Mouse (Mus musculus): ENCODE data around the gene Gm29797.

Gm29797 gene

DNA sequence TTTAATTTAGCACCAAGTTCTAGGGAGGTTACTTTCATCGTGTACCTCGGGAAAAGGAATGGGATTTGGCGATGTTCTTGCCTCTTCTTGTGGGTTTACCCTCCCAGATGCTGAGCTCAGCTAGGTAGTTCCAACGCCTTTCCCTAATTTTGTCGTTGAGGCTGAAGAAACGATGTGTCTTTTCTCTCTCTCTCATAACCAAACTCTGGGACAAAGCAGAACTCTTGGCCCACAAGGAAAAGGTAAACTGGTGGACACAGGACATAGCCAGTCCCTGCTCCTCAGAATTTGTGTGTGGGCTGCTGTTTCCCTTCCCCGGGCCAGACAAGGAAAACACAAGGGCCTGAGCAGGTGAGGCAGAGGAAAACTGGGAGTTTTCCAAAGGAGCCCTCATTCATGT lies 15.2 kb downstream of the Gm29797 start:
- no peak for DNase-seq (ENCODE audit: low read depth, low spot score)

DNA sequence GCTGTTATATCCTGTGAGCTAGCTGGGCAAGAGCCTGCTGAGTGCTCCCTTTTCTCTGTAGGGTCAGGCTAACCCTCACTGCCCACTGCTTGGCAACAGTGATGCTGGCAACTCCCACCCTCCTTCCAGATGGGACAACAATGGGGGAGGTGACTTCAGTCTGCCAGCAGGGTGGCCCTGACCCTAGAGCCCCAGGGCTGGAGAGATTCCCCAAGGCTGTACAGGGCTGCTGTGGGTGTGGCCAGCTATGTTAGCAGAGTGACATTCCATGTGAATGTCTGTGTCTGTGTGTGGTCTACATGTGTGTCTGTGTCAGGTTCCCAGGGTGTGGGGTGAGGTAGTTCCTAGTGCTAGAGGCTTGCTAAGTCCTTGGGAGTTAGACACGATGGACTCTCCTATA lies 16.7 kb downstream of the Gm29797 start:
- DNase-seq (ENCODE audit: low read depth, low spot score) = no peak

DNA sequence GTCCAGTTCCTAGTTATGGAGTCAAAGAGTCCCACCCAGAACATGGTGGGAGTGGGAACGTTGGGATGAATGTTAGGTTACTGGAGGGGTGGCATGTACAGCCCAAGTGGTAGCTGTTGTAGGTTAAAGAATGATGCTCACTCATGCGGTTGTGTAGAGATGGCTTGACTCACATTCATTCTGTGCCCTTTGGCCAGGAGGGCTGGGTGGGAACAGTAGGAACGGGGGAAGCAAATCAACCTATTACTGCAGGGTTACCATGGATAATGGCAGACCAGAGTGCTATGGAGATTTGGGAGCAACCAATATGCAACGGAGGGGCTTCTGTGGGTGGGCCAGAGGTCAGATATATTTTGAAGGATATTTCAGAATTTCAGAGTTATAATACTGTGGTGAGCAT lies 18.1 kb downstream of the Gm29797 start:
- DNase-seq (ENCODE audit: low read depth, low spot score) = no peak

DNA sequence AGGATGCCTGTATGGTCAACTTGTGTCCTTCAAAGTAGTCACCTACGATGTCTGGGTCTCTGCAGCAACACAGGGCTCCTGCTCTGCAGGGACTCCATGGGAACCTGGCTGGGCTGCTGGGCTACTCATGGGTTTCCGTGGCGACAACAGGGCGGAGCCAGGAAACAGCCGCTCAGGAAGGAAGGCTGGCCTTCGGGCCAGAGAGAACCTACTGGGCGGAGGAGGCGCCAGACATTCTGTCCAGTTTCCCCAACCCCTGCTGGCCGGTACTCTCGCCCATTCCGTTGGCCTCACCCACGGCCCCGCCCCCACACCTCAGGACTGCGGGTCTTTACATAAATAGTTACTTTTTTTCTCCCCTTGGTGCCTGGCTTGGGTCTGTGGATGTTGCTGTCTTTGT lies 18.6 kb downstream of the Gm29797 start:
- no peak for DNase-seq (ENCODE audit: low read depth, low spot score)

DNA sequence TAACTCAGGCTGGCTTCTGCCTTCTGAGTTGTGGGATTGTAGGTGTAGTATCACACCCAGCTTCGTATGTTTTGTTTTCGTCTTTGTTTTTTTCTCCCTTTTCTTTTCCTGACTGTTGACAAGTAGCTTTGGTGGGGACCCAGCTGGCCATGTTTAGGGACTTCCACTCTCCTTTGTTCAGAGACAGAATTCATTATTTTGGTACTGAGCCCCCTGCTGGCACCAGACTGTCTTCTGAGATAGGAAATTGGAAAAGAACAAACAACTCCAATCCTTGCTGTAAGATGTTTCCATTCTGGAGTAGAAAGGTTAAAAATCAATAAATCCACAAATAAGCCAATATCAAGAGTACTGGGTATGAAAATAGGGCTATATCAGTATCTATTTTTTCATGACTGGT lies 19.6 kb downstream of the Gm29797 start:
- DNase-seq (ENCODE audit: low read depth, low spot score) = no peak

DNA sequence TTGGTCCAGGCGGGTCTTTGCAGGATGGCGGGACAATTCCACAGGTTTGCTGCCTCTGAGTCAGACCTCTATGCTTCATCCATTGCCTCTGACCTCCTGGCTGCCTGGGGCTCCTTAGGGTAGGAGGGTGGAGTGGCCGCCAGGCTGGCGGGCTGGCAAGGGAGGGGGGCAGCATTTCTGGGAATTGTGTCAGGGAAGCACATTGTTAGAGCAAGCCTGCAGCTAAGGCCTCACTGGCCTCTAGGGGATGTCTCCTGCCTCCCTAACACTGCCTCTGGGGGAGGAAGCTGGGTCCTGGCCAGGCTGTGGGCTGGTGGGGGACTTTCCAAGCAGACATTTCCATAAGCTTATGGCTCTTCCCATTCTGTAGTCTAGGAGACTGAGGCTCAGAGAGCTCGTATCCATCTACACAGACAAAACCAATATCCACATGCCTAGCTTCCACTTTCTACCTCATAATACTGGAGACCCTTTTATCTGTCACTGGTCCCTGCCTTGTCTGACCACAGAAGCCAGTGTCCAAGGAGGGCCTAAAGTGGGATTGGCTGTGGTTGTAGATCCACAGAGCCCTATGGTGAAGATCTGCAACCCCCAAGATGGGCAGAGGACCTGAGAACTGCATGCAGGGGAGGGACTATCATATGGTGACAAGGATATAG lies 20.4 kb downstream of the Gm29797 start:
- DNase-seq (ENCODE audit: low read depth, low spot score) = no peak

DNA sequence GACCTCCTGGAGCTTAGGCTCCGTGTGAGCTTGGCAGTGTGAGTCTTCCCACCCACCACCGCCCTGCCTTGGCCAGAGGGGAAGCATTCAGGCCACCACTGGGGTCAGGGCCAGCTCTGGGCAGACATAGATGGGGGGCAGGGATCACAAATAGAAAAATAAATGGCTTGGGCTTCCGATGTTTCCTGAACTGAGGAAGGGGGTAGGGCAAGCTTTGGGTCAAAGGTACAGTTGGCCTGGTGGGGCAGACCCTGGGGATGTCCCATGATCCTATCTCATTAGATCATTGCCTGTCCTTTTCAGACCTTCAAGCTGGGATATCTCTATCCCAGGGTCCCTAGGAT lies 20.9 kb downstream of the Gm29797 start:
- DNase-seq (ENCODE audit: low read depth, low spot score) = no peak

DNA sequence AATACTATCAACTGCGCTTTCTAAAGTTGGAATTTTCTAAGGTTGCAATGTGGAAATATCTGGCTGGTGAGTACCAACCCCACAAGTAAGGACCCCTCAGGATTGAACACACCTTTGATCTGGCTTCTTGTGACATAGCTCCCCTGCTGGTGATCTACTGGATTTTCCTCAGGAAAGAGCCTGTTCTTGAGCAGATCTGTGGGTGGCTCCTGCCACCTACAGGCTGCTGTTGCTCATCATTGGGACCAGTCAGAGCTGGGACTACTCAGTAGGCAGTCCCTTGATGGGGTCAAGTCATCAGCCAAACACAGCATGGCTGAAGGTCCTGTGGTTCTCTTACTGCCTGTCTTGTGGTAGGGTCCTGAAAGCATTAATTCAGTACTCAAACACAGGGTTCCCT lies 21.9 kb downstream of the Gm29797 start:
- DNase-seq (ENCODE audit: low read depth, low spot score) = peak; percentile 86

DNA sequence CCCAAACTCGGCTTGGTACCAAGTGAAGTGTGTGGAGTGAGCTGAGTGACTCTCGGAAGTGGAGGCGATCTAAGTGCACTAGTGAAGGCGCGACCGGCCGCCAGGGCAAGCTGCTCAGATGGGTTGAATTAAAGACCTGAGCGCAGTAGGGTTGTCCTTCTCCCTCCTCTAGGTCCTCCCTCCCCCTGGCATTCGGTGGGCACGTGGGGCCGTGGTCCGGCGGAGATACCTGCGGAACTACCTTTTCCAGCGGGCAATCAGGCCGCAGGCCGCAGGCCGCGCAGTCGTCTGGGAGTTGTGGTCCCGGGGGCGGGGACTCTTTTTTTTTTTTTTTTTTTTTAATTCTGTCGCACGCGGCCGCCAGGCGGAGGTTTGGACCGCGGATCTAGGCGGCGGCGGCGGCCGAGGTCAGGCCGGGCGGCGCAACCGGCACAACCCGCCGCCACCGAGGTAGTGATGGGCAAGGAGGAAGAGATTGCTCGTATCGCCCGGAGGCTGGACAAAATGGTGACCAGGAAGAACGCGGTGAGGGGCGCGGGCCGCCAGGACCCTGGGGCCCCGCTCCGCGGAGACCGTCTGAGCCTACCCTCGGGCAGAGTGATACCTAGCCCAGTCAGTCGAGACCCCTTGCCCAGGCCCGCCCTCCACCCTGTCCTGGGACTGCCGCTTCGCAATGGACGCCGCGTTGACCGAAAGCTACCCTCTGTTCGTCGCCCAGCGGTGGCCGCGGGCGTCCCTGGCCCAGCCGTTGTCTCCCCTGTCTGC lies 23.3 kb downstream of the Gm29797 start, which contains the start of gene Tcea2:
Gene Tcea2 (plus strand): TSS at position 360 of the 765 bp plus-strand sequence.
- peak; percentile 83 for DNase-seq (ENCODE audit: low read depth, low spot score)

DNA sequence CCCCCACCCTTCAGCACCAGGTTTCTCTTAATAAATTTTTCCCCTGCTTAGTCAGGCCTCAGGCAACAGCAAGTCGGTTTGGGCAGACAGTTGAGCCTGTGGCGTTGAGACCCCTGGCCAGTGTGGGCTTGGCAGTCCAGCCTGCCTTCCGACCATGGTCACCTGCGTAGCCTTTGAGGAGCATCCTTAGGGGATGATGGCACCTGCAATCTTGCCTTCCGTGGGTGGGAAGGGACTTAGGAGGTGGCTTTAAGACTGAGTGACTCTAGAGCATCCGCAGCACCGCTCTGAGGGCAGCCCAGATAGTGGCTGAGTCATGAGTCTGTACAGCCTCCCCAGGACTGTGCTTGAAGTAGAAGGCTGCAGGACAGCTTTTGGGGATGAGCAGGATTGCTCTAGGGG lies 23.9 kb downstream of the Gm29797 start:
- DNase-seq (ENCODE audit: low read depth, low spot score) = peak; percentile 48

DNA sequence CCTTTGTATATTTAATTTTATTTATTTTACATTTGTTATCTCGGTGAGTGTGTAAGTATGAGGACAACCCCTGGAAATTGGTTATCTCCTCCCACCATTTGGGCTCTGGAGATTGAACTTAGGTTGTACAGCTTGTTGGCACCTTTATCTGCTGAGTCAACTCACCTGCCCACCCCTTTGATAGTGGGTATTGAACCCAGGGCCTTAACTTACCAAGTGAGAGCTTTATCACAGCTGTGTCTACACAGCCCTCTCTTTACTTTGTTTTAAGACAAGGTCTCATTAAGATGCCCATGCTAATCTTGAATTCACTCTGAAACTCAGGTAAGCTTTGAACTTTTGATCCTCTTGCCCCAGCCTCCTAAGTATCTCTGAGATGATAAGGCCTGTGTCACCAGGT lies 25.1 kb downstream of the Gm29797 start:
- no peak for DNase-seq (ENCODE audit: low read depth, low spot score)

DNA sequence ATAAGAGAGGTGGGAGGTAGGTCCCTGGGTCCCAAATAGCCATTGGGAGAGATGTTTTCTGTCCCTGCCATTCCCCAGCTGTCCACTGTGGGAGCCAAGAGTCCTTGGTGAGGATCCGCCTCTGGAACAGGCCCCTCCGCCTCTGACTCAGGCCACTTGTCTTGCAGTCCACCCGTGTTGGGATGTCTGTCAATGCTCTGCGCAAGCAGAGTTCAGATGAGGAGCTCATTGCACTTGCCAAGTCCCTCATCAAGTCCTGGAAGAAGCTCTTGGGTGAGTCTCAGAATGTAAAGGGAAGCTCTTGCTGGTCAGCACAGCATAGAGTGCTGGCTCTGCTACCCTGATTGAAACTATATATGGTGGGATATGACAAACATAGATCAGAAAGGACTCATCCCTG lies 26.5 kb downstream of the Gm29797 start:
- DNase-seq (ENCODE audit: low read depth, low spot score) = no peak

DNA sequence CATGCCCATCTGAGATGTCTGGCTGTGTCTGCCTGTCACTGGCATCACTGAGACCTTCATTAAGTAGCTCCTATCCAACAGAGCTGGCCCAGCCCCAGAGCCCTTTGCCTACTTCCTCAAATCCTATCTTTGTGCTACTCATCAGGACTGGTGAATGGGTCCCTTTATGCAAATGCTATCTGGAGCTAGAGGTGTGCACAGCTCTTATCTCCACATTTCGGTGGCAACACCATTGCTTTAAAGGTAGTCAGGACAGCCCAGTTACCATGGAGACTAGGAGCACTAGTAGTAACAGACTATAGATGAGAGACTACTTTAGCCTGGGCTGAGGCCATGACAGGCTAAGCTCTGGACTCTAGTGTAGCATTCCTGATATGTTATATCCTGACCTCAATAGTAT lies 27.9 kb downstream of the Gm29797 start:
- DNase-seq (ENCODE audit: low read depth, low spot score) = no peak

DNA sequence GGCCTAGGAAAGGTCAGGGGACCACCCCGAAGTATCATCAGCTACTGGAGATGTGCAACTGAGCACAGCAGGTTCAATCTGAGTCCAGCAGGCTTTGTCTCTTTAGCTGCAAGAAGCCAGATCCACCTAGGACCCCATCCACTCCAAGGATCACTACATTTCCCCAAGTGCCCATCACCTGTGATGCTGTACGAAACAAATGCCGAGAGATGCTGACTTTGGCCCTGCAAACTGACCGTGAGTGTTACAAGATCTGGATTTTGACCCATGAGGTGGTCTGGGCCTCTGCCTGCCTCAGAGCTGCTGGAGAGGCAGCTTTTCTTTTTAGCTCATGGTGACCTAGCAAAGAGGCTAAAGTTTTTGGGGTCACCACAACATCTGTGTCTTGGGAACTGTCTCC lies 28.9 kb downstream of the Gm29797 start:
- no peak for DNase-seq (ENCODE audit: low read depth, low spot score)

DNA sequence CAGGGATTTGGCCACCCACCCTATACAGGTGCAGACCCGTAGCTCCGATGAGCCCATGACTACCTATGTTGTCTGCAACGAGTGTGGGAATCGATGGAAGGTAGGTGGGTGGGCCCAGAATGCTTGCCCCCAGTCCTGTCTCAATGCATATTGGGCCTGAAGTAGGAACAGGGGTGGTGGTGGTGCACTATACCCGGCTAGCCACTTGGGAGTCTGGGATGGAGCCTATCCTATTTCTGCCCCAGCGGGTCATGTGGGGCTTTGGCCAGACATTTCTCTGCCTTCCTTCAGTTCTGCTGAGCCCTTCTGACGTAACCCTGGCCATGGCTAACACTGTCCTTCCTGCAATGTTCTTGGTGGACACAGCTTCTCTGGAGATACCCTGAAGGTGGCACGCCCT lies 30.8 kb downstream of the Gm29797 start:
- no peak for DNase-seq (ENCODE audit: low read depth, low spot score)

DNA sequence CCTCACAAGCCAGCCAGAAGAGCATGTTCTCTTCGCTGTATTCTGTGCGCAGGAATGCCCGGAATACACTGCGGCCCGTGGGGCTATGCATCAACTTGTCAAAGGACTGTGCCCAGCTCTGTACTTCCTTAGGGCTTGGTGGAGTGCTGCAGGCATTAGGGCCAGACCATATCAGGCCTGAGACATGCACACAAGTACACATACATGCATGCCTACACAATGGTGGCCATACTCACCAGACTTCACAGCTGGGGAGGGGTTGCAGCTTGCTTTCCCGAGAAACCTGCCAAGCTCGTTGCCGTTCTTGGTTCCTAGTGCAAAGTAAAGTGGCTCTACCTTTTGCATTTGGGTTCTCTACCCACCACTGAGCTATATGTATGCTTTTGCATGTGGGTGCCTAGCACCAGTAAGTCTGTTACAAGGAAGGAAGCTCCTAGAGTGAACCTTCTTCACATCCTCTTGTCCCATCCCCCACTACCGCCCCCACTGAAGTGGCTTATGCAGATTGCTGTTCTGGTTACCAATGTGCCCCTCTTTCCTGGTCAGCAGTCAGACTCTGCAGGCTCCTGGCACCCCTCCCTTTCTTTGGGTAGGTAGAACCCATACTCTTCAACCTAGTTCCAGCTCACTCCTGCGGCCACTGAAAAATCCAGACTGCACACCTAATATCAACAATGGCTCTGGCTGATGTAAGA lies 32.8 kb downstream of the Gm29797 start:
- no peak for DNase-seq (ENCODE audit: low read depth, low spot score)

DNA sequence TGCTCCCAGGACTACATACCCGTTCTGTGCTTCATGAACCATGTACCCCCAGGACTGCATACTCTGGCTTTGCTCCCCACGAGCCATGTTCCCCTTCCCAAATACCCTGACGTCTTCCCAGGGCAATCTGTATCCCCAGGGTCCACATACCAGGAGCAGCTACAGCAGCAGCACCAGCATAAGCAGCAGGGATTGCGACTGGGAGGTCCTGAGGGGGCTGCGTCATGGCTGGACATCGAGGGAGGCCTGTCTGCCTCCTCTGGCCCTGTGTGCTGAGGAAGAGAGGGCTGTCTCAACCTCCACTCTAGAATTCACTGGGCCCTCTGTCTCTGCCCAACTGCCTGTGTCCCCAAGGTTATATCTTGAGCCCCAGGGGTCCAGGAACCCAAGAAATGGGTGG lies 34.2 kb downstream of the Gm29797 start:
- no peak for DNase-seq (ENCODE audit: low read depth, low spot score)

DNA sequence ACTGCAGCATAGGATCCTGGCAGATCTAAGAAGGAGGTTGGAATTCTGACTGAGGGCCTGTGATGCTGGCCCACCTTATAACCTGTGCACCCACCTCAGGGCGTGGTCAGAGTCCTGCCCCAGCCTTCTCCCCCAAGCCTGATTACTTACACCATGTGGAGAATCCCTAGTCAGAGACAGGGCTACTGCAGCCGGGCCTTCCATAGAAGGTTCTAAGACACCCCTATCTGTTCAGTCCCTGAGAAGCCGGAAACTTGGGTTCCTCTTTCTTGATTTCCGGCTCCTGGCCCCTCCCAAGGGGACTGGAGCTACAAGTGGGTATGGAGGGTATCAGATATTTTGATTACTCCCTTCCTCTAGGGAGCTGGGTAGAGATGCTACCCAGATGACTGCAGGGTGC lies 34.7 kb downstream of the Gm29797 start:
- peak; percentile 49 for DNase-seq (ENCODE audit: low read depth, low spot score)

DNA sequence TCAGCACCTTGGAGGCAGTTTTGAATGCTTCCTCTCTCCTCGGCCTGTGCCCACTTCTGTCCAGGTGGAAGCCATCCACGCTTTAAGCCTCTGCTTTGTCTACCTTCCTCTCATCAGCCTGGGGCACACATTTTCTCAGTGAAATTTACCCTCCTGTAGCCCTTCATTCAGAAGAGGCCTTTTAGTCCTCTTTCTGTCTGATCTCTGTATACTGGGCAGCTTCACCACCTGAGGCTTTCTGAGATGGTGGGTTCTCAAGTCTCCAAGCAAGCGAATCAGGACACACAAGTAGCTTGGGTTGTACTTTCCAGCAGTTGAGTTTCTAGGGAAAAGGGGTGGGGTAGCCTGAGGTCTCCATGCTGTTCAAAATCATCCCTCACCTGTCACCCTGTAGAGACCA lies 35.5 kb downstream of the Gm29797 start:
- no peak for DNase-seq (ENCODE audit: low read depth, low spot score)

DNA sequence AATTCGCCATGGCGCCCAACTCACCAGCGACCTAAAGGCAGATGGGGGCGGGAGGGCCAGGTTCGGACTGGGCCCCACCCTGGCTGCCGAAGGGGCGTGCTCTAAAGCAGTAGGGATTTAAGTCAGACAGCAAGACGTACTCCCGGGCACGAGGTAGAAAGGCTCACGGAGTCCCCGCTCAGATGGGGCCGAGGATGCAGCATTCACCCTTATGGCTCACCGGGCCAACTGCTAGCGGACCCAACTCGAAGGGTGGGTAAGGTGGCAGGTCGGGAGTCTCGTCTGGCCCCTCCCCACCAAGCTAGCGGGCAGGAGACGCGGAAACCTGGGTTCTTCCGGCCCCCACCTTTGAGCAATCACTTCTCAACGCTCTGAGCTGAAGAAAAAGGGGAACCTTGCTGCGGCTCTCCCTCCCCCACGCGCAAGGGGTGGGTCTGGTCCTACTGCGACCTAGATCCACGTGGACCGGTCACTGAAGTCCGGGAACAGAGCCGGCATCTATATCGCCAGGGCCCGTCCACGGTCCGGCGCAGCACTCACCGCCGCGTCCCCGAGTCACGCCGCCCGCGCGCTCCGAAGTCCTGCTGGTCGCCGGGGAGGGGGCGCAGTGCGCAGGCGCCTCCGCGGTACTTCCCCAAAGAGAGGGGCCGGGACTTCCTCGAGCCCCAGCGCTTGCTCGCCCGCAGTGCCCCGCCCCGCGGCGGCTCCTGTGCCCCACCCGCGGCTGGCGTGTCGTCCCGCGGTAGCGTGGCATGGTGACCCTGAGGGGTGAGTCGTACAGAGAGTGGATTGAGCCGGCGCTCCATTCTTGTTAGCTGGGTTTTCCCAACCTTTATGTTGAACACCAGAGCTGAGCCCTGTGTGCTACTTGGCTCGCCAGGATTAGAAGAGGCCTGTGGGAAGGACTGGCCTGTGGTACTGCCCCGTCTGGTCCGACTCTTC lies 36.8 kb downstream of the Gm29797 start, which contains the start of gene Rgs19:
Gene Rgs19 (minus strand): TSS at position 639 of the 942 bp plus-strand sequence.
- DNase-seq (ENCODE audit: low read depth, low spot score) = peak; percentile 92

DNA sequence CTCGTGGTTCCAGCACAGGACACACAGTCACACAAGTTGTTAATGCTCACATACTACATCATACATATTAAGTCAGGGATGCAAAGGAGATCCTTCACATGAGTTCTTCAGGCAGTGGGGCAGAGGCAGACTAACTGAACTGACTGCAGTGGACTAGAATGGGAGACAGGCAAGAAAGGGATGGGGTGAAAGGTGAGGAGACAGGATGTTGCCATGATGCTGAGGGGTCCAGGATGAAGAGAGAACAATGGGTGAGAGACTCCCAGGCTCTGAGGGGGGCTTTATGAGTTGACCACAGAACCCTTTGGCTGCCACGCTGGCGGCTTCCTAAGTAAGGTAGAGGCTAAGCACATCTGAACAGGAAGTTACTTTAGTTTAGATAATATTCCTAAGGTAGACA lies 37.7 kb downstream of the Gm29797 start:
- no peak for DNase-seq (ENCODE audit: low read depth, low spot score)

DNA sequence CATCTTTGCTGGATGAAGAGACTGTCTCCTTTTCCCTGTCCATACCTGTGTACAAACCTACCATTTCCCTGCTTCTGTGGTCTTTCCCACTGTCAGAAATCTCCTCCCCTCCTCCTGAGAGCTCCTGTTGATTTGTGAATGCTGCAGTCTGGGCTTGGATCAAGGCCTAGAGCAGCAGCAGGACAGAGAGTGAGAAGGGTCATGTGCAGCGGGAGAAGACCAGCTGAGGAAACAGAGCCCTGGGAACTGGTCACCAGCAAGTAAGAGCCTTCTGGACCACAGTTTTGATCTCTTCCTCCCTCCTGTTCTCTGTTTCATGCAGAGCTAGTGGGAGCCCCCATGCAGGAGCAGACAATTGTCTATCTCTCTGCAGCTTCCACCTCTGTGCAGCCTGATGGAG lies 38.9 kb downstream of the Gm29797 start:
- no peak for DNase-seq (ENCODE audit: low read depth, low spot score)

All from CD4-positive helper T cell, adult 2 months (primary cell).